Mouse (Mus musculus): ENCODE results near the gene Pitpnc1. TPM values are rescaled to one million over a fixed set of nuclear protein-coding genes. Genes with fewer than 3 reads are reported as not detected.

Pitpnc1 gene
- polyA plus RNA-seq, 2 experiments from 2014 or later, result 119 to 141 TPM

DNA sequence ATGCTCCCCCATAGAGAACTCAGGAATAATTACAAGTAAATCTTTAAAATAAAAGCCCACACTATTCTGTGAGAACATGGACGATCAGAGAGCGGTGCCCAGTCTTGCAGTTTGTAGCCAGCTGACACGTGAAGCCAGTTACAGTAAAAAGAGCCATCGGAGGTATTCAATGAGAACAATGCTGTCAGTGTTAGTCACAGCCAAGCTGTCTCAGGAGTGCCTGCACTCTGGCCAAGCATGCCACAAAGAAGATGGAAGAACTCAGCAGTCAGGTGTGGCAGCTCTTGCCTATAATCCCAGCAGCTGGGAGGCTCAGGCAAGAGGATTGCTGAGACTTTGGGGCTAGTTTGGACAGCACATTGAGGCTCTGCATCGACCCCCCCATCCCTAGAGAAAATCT lies 111.8 kb downstream of the Pitpnc1 start:
- ATAC-seq, result no peak

DNA sequence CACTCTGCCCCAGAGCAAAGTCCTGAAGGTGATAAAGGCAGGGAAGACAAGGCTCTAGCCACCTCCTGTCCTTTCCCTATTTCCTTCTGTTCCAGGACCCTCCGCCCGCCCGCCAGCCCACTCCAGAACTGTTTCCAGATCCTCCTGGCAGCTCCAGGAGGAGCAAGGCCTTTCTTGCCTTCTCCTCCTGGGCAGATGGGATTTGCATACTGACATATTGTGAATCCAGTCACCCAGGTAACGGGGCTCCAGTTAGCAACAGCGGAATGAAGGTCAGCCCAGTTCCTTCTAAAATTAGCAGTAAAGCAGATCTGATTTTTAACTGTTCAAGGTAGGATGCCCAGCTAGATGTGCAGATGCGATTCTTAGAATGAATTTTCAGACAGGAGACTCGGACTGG lies 114.3 kb downstream of the Pitpnc1 start:
- no peak for ATAC-seq

DNA sequence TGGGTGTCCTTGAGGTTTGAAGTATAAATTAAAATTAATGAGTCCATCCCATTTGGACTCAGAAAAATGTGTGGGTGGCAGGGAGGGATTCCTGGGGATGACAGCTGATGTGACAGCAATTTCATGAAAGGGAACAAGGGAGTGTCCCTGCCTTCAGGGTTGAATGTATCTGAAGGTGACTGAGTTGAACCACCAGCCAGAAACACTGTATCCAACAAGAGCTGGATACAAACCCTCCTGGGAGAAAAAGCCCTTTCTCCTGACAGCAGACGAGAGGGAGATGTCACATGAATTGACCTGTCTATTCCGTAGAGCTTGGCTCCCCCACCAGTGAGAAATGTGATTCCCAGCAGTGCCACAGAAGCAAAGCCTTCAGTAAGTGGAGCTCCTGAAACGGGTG lies 115.0 kb downstream of the Pitpnc1 start:
- no peak for ATAC-seq

DNA sequence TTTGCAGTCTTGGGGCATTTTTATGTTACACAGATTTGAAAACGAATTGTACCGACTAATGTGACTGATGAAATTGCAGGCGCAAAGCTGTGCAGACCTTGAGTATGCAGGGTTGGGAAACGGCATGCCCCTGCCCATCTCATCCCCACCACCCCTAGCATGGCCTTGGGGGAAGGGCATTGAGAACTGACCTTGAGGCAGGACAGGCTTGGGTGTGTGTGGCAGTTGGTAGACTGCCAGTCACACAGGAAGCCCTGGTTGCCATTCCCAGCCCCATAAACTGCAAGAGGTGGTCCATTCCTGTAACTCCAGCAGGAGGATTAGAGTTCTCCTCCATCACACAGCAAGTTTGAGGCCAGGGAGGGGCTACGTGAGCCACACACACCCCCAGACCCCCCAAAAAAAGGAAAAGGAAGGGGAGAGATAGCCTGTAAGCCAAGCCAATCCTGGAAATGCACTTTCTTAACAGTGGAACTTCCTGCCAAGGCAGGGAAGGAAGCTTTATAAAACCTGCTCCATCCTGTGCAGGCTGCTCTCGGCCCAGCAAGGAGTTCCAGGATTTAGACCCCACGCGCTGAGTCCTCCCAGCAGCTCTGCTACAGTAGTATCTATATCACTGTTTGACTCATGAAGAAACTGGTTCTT lies 115.9 kb downstream of the Pitpnc1 start:
- no peak for ATAC-seq

DNA sequence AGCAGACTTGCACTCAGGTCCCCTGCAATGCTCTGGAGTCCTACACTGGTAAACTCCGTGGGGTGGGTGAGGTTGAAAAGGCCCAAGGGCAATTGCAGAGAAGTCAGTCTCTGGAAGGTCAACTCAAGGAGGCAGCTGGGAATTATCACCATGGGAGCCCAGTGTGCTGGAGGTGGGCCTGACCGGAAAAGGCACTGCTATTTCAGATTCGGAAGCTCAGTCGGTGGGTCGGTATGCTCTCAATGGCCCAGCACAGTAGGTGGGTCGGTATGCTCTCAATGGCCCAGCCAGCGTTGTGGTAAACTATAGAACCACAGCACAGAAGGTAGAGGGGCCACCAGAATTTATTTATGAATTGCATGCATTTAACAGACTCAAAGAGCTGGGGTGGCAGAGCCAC lies 117.9 kb downstream of the Pitpnc1 start:
- no peak for ATAC-seq

DNA sequence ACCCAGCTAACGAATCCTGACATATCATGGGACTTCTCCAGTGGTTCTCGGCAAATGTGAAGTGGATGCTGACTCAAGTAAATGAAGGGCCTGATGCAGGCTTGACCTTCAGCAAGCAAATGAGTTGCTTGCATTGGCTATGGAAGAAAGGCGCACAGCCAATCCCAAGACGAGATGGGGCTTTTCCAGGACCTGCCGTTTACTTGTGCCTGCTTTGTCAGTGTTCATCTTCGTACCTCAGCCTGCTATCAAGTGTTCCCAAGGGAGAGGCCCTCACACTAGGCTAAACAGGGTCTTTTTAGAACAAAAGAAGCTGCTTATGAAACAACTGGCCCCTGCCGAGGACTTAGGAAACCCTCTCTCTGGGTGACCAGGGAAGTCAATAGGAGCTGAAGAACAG lies 120.7 kb downstream of the Pitpnc1 start:
- no peak for ATAC-seq

DNA sequence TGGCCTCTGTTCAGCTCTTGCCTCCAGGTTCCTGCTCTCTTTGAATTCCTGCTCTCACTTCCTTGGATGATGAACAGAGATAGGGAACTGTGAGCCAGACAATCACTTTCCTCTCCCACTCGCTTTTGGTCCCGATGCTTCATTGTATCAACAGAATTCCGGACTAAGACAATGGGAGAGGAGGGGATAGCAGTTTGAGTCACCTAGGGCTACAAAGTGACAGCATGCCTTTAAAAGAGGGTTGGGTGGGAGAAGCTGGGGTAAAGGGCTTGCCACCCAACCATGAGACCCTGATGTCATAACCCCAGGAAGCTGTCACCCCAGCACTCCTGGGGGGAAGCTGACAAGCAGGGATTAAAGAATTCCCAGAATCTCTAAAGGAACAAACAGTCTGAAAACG lies 127.5 kb downstream of the Pitpnc1 start:
- no peak for ATAC-seq

DNA sequence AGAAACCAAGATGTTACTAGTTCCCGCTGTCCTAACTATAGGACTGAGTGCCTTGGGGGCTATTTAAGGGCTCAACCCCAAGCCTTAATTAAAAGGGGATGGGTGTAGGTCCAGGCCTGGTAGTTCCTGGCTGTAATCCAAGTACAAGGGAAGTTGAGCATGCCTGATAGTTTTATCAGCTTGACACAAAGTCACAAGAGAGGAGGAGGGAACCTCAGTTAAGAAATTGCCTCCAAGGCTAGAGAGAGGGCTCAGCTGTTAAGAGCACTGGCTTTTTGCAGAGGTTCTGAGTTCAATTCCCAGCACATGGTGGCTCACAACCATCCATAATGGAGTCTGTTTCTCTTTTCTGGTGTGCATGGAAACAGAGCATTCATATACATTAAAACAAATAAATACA lies 128.1 kb downstream of the Pitpnc1 start:
- no peak for ATAC-seq

DNA sequence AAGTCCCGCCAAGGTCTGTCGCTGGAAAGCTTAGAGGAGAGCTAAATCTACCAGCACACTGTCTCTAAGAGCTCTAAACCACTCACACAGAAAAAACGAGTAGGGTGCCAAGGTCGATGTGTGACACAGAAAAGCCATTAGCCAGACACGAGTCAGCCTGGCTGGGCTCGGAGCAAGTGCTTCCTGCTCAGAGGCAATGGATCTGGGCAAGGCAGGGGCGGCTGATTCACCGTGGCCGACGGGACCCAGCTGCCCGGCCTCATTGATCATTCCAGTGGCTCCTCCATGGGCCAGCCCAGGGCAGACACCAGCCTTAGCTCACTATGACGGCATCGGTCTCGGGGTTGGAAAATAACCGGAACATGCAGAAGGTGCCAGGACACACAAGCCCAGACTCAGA lies 129.2 kb downstream of the Pitpnc1 start:
- no peak for ATAC-seq

DNA sequence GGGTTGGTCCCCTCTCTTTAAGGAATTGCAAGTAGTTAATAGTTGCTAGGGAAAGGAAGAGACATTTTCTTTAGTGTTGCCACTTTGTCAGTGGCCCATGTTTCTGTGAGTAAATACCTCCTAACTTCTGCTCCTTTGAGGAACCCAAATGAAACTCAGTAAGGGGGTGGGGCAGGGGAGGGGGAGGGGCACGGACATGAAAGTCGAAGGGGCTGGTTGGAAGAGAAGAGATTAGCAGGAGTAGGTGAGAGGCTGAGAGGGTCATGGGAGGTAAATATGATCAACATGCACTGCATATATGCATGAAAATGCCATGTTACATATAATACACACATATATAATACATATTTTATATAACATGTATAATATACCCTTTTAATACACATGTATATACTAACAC lies 129.7 kb downstream of the Pitpnc1 start:
- ATAC-seq, result no peak

DNA sequence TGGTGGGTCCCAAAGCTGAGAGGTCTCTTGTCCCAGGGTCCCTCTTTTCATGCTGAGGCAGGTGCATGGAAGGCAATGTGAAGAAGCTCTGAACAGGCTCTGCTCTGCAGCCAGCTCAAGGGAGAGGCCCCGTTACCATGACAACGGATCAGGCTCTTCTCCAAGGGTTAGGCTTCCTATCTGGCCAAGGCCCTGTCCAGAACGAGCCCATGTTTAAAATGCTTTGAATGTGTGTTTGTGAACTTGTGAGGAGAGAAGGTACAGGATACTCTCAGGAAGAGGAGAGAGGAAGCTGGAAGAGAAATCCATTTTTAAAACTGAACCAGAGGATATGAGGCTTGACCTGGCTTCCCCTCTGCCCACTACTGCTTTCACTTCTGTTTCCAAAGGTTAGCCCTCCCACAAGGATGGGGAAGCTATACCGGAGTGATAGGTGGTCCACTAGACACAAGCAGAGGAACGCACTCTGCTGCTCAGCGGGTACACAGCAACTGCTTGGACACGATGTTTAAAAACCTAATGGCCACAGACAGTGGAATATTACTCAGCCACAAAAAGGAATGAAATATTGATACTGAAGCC lies 131.2 kb downstream of the Pitpnc1 start:
- ATAC-seq, result no peak

DNA sequence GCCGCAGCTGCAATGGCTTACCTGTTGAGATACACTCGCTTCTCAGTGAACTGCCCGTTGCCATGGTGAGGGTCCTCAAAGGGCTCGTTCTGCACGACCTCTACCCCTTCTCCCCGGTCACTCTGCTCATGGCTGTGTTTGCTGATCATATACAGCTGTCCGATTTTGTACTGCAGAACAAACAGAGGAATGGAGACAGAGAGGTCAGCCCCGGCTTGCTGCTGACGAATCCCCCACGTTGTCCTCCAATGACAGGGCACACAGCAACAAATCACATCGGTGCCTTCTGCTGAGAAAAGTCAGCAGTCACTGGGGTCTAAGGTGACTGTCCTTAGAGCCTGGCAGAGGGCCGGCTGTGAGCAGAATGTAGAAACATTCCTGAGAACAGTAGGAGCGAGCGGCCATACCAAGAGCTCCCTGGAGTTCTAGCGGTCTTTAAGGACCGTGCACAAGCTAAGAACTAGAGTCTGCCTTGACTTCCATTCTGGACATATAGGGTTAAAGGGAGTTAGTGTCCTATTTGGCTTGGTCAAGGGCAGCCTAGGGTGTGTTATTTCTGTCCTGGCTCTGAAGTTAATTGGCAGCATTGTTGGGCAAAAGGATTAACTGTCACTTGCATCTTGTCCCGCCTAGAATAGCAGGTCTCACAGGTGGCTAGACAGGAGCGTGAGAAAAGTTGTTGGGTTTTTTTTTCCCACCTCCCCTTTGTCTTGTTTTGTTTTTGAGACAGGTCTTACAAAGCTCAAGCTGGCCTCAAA lies 132.9 kb downstream of the Pitpnc1 start:
- ATAC-seq, result no peak

DNA sequence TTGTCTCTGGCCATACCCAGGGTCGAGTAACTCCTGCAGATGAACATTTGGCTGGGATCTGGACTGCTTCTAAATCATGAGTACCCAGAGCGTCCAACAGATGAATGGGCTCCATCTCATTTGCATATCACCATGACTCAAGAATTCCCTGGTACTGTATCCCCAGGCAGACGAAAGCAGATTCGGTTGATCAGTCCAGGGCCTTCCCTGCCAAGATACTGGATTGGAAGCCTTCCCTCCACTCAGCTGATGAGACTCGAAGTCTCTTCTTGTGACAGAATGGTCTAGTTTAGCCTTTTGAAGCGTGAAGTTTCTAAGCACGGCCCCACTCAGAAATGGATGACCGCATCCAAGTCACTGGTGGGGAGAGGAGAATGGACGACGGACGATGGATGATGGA lies 134.7 kb downstream of the Pitpnc1 start:
- ATAC-seq, result no peak

DNA sequence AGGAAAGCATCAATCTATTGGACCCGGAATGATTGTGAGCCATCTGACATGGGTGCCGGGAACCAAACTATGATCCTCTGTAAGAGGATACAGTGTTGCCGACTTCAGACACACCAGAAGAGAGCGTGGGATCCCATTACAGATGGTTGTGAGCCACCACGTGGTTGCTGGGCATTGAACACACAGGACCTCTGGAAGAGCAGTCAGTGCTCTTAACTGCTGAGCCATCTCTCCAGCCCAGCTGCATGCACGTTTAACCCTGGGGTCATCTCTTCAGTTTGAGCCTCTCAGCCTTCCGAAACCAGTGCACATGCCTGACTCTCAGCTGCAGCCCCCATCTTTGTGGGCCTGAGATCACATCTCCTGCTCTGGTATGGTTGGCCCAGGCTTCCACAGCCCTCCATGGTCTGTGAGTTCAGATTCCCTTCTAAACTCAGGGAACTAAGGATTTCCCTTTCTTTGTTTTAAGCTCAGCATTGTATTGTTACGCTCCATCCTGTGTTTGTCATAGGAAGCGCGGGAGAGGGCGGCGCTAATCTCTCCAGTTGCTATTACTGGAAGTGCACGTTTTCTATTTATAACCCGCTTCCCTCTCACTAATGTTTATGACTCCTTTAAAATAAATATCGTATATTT lies 135.5 kb downstream of the Pitpnc1 start:
- no peak for ATAC-seq

DNA sequence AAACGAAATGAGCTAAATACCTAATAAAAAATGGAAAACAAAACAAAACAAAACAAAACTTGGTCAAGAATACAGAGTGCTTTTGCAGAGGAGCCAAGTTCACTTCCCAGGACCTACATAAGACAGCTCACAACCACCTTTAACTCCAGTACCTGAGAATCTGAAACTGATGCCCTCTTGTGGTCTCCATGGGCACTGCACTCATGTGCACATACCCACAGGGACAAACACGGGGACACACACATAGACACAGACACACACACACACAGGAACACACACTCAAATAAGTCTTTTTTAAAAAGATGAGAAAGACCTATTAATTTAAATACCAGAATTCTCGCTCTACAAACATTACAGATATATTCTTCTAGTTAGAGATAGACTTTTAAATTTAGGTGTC lies 137.6 kb downstream of the Pitpnc1 start:
- ATAC-seq, result no peak

DNA sequence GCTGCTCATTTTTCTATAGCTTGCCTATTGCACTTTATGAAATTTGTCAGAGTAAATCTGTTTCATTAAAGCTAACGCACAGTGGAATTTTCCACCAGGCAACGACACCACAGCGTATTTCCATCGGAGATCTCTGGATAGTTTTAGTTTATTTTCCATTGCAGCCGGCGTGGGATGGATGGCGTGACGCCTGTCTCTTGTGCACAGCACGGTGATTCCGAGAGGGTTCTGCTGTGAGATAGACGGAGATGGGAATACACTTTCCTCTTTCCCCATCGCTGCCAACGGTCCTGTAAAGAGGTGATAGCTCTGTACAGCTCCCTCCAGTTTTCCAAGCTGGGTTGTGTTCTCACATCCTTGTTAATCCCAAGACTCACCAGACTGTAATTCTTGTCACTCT lies 138.2 kb downstream of the Pitpnc1 start:
- no peak for ATAC-seq

DNA sequence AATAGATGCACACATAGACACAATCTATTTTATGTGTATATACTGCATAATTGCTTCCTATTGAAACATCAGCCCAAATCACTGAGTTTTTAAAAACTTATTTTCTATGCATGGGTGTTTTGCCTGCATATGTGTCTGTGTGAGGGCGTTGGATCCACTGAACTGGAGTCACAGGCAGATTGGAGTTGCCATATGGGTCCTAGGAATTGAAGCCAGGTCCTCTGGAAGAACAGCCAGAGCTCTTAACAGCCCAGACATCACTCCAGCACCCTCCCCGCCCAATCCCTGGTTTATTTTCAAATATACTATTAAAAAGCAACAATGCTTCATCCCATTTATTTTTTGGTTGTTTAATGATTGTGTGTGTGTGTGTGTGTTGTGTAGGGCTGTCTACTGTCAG lies 139.1 kb downstream of the Pitpnc1 start:
- no peak for ATAC-seq

DNA sequence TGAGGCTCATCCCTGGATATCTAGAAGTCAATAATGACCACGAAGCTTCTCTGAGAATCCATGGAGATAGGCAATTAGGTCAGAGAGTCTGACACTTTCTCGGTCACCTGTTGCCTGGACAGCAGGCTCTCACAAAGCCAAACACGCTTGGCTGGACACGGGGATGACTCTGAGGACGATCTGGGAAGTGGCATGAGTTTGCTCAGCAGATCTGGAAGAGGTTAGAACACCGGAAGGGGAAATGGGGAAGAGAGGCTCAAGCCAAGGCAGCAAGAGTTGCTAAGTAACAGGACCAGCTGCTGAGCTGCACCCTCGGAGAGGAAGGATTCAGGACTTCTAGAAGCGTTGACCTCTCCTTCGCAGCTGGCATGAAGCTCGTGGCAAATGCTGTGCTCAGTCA lies 143.2 kb downstream of the Pitpnc1 start:
- no peak for ATAC-seq

DNA sequence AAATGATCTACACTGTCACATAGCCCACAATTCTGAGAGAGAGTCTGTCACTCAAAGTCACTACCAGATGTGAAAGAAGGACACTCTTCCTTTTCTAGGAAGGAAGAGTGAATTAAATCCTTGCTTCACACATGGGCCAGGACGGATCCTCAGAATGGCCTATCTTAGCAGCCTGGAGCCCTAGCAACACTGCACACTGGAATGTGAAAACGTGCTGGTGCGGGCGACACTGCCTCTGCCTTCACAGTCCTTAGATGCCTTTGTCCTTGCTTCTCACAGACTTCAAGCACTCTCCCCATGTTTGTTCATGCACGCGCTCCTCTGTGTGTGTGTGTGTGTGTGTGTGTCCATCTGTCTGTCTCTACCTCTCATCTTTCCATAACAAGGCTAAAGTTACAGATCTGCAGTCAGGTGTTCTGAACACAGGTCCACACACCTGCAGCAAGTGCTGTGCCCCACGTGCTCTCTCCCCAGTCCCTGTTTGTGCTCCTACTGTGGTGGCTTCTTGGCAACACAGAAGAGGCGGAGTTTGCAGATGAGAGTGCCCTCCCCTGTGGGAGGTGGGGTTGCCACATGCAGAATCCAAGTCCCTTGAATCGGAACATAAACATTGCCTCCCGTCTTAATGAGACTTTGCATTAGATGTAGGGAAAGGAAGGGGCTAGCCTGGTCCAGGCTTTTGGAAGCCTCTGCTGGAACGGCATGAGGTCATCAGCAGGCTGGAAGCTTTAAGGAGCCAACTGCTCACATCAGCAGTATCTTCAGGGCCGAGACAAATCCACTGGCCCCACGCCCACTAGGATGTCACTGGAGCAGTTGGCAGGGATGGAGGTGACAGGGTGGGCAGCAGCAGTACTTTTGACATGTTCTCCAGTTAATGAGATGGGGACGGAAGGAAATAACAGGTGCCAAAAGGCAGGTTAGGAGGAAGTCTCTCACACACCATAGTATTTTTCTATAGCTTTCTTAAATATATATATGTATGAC lies 144.5 kb downstream of the Pitpnc1 start:
- no peak for ATAC-seq

DNA sequence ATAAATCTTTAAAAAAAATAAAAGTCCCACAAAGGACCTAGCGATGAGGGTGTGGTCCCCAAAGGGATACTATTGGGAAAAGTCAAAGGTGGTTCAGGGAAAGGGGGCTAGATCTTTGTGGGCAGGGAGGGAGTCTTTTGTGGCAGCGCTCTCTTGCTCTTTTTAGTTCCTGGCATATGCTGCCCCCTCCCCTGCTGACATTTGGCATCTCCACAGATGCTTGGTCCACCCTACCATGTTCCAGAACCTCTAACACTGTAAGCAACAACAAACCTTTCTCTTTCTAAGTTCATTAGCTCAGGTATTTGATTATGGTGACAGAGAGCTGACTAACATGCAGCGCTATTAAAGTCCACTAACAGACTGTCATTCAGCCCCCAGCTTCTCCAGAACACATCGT lies 145.3 kb downstream of the Pitpnc1 start:
- ATAC-seq, result no peak

DNA sequence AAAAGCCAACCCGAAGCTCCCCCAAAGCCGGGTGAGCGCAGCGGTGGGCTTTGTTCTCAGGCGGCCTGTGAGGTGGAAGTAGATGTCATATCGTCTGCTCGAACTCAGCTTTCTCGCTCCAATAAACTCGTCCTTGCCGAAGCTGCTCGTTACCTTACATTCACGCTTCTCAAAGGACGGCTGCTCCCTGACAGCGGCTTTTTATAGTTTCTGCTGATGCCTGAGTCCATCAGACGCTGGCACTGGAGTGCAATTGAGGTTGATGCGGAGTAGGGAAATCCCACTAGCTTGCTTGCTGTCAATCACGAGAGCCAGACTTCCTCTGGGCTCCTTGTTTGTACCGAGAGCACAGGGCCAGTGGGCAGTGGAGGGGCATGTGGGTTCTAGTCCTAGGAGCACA lies 147.3 kb downstream of the Pitpnc1 start:
- no peak for ATAC-seq

DNA sequence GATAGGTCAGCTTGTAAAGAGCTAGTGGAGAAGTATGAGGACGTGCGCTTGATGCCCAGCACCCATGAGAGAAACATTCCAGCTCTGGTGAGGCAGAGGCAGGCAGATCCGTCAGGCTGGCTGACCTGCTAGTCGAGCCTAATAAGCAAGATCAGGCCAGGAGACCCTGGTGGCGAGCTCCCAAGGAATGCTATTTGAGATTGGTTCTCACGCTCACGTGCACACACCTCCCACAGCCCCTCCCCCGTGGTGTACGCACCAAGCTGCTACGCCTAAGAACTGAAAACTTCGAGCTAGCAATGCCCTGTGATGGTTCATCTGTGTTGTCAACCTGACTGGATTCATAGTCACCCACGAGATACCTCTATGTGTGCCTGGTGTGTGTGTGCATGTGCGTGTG lies 148.3 kb downstream of the Pitpnc1 start:
- ATAC-seq, result no peak

DNA sequence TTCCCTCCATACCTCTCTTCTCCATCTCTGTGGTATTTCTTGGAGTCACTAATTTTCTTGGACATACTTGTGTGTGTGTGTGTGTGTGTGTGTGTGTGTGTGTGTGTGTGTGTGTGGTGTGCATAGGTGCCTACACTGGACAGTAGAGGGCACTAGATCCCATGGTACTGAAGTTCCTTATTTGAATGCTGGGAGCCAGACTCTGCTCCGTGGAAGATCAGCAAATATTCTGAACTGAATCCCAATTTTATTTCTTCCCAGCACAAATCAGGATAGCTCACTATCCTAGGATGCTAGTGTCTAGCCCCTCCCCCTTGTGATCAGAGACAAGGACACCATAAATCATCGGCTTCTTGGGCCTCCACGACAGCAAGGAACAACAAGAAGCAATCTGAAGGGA lies 148.7 kb downstream of the Pitpnc1 start:
- no peak for ATAC-seq

All from CD4-positive, CD25-positive, alpha-beta regulatory T cell, adult 4 months (primary cell).